Mouse (Mus musculus): Measurements from ENCODE around the gene Abhd12b. TPM values are rescaled to one million over a fixed set of nuclear protein-coding genes. Genes with fewer than 3 reads are reported as not detected.
A peak's percentile ranks its signal among the peaks of the same experiment; 100 is the strongest.

The Abhd12b gene
- polyA plus RNA-seq, 1 experiment from 2014 or later = not detected

GRCm38 (mm10) chr12:70216229-70216800, 62.4 kb downstream of the Abhd12b start:
- H3K4me1 ChIP-seq = no peaks in the 10 kb centered on the region
- no peaks in the 10 kb centered on the region for H3K9me3 ChIP-seq
- no peak overlapping the region for H3K4me2 ChIP-seq
- no peak for ATAC-seq (ENCODE audit: insufficient read depth, low FRiP score, low read depth)
- no peak overlapping the region for H3K27ac ChIP-seq
- no peaks in the 10 kb centered on the region for H3K27me3 ChIP-seq (replicated peaks)
- 53% methylated on average over 16 of the region's 16 CpGs for whole genome bisulfite sequencing
- H3K4me3 ChIP-seq (replicated peaks) = no peak overlapping the region
- no peak overlapping the region for H3K9ac ChIP-seq
- H3K36me3 ChIP-seq = peaks cover 9% of the 10 kb centered on the region; the same call in 1 of the 2 replicates

- H3K27ac ChIP-seq = no peak overlapping the region
- H3K9me3 ChIP-seq = no peaks in the 10 kb centered on the region
- H3K4me3 ChIP-seq (replicated peaks) = no peak overlapping the region
- no peaks in the 10 kb centered on the region for H3K27me3 ChIP-seq (replicated peaks)
- H3K36me3 ChIP-seq = peaks cover 9% of the 10 kb centered on the region; the same call in 1 of the 2 replicates
- H3K4me1 ChIP-seq = peaks cover 3% of the 10 kb centered on the region; the same call in 1 of the 2 replicates
- no peak overlapping the region for H3K9ac ChIP-seq
- no peak for ATAC-seq (ENCODE audit: insufficient read depth, low FRiP score, low read depth)
- 67% methylated on average over 8 of the region's 8 CpGs for WGBS
- H3K4me2 ChIP-seq = no peak overlapping the region
Observed at GRCm38 (mm10) chr12:70218795-70219540, 65.0 kb downstream of the Abhd12b start.

DNA sequence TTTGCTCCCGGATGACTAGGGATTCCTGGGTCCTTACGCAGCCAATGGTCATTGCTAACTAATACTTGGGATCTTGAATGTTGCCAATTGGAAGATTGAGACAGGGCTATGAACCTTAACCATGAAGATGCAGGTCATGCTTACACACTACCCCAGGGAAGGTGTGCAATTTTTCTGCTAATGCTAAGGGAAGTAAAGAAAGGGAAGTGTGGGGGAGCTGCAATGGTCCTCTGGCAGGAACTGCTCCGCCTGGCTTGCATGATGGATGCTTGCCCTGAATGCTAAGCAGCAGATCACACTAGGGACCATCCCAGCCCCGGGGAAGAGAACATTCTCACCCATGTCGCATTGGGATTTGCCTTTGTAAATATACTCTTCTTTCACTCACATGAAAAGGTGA, 67.5 kb downstream of the Abhd12b start:
- no peak overlapping the region for H3K4me2 ChIP-seq
- H3K27ac ChIP-seq = no peak overlapping the region
- H3K4me3 ChIP-seq (replicated peaks) = no peak overlapping the region

GRCm38 (mm10) chr12:70223331-70223730, 69.4 kb downstream of the Abhd12b start:
- Histone ChIP-seq H3K27me3 (replicated peaks) (no peaks in the 10 kb centered on the region), H3K4me1 (peaks cover 14% of the 10 kb centered on the region), H3K4me2 (no peak overlapping the region), H3K36me3 (no peaks in the 10 kb centered on the region), H3K9ac (no peak overlapping the region), H3K4me3 (replicated peaks) (no peak overlapping the region), H3K27ac (no peak overlapping the region), H3K9me3 (no peaks in the 10 kb centered on the region)
- 49% methylated on average over 4 of the region's 4 CpGs for WGBS
- no peak for ATAC-seq (ENCODE audit: insufficient read depth, low FRiP score, low read depth)

More for the DNA sequence above, 67.5 kb downstream of the Abhd12b start:
- 69% methylated on average over 5 of the region's 5 CpGs for WGBS
- ATAC-seq (ENCODE audit: insufficient read depth, low FRiP score, low read depth) = no peak
- no peaks in the 10 kb centered on the region for H3K9me3 ChIP-seq
- 0 out of 2 replicates have a peak, but pooled peaks cover 1% of the 10 kb centered on the region for H3K36me3 ChIP-seq
- peaks cover 5% of the 10 kb centered on the region for H3K4me1 ChIP-seq
- no peaks in the 10 kb centered on the region for H3K27me3 ChIP-seq (replicated peaks)
- no peak overlapping the region for H3K9ac ChIP-seq

GRCm38 (mm10) chr12:70226655-70227054, 72.7 kb downstream of the Abhd12b start:
- Histone ChIP-seq H3K4me2 (peak overlapping the region; percentile 86), H3K9ac (peak overlapping the region; percentile 50; the same call in 1 of the 2 replicates), H3K36me3 (no peaks in the 10 kb centered on the region), H3K9me3 (no peaks in the 10 kb centered on the region), H3K4me3 (replicated peaks) (peak overlapping the region; percentile 59), H3K27me3 (replicated peaks) (no peaks in the 10 kb centered on the region), H3K4me1 (peaks cover 17% of the 10 kb centered on the region), H3K27ac (peak overlapping the region; percentile 69)
- ATAC-seq (ENCODE audit: insufficient read depth, low FRiP score, low read depth) = no peak
- 26% methylated on average over 5 of the region's 5 CpGs for WGBS

GRCm38 (mm10) chr12:70227121-70227932, 73.4 kb downstream of the Abhd12b start:
- peak overlapping the region; percentile 86 for H3K4me2 ChIP-seq
- H3K4me1 ChIP-seq = peaks cover 17% of the 10 kb centered on the region
- peak; percentile 96 for ATAC-seq (ENCODE audit: insufficient read depth, low FRiP score, low read depth)
- peak overlapping the region; percentile 50 for H3K9ac ChIP-seq
- H3K36me3 ChIP-seq = no peaks in the 10 kb centered on the region
- peak overlapping the region; percentile 69 for H3K27ac ChIP-seq
- H3K4me3 ChIP-seq (replicated peaks) = peak overlapping the region; percentile 59
- H3K9me3 ChIP-seq = no peaks in the 10 kb centered on the region
- no peaks in the 10 kb centered on the region for H3K27me3 ChIP-seq (replicated peaks)
- WGBS = under 1% methylated on average over 52 of the region's 52 CpGs

DNA sequence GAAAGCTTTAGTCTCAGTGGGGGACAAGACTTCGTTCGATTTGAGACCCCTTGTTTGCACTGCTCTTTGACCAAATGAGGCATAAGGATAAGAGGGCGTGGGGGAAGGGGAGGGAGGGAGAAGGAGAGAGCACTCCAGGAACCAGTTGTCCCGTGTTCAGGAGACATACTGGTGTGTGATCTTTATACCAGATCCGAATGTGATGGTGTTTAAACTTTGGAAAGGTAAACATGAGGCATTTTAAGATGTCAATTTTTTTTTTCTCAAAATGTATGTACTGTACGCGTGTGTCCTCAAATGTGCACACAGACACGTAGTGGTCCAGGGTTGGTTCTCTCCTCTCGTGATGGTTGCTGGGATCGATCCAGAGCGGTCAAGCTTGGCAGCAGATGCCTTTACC, 74.2 kb downstream of the Abhd12b start:
- H3K9ac ChIP-seq = no peak overlapping the region
- ATAC-seq (ENCODE audit: insufficient read depth, low FRiP score, low read depth) = no peak
- H3K27ac ChIP-seq = peak overlapping the region; percentile 52; the same call in 1 of the 2 replicates
- 68% methylated on average over 11 of the region's 11 CpGs for WGBS
- H3K4me2 ChIP-seq = peak overlapping the region; percentile 86
- H3K9me3 ChIP-seq = no peaks in the 10 kb centered on the region
- H3K4me1 ChIP-seq = peaks cover 17% of the 10 kb centered on the region
- no peaks in the 10 kb centered on the region for H3K36me3 ChIP-seq
- H3K4me3 ChIP-seq (replicated peaks) = peak overlapping the region; percentile 59
- no peaks in the 10 kb centered on the region for H3K27me3 ChIP-seq (replicated peaks)

DNA sequence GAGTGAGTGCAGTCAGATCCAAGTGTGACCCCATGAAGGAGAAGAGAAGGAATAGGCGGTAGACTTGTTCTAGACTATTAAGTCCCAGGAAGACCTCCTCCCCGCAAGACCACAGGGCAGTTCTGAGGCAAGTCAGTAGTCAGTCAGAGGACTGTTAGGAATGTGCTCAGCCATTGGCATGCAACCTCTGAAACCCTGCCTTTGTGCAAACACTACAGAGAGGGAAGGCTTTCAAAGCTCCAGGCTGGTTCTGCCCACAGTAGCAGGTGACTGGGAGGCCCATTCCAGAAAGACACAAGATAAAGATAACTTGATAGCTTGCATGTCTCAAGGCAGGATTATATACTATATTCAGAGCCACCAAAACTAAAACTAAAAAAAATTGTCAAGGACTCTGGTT, 77.4 kb downstream of the Abhd12b start, which contains the start of gene Pygl:
Pygl (minus strand) TSS at position 195 of the 400 bp plus-strand sequence.
- H3K9ac ChIP-seq = no peak within 1 kb of the TSS
- H3K27me3 ChIP-seq (replicated peaks) = no peaks in the 10 kb centered on the region
- no peak within 1 kb of the TSS for H3K4me2 ChIP-seq
- no peaks in the 10 kb centered on the region for H3K36me3 ChIP-seq
- no peak within 1 kb of the TSS for H3K4me3 ChIP-seq (replicated peaks)
- 61% methylated on average over 2 of the region's 2 CpGs for WGBS
- H3K4me1 ChIP-seq = peaks cover 13% of the 10 kb centered on the region; the same call in 1 of the 2 replicates
- no peak for ATAC-seq (ENCODE audit: insufficient read depth, low FRiP score, low read depth)
- no peaks in the 10 kb centered on the region for H3K9me3 ChIP-seq
- no peak within 1 kb of the TSS for H3K27ac ChIP-seq

DNA sequence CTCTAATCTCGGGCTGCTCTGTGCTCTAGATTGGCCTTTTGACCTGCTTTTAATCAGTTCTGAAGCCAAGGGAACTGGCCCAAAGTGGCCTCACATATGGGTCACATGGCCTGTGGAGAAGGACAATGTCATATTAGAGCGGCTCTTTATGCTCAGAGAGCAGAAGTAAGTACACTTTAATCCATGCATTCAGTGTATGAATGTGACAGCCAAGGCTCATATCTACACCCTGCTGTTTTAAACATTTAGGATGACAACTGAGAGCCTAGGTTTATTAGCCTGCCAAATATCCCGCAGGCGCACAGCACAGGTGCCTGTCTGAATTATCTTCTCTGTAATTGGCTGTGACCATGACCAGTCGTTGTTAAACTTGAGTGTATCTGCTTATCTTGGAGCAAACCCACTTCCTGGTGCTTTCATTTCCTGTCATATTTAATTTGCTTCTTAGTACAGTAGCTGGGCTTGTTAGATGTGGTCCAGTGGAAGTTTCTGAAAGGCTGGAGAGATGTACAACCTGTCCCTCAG, 78.1 kb downstream of the Abhd12b start:
- no peak for ATAC-seq (ENCODE audit: insufficient read depth, low FRiP score, low read depth)
- Histone ChIP-seq H3K27ac (no peak overlapping the region), H3K9me3 (no peaks in the 10 kb centered on the region), H3K4me2 (no peak overlapping the region), H3K4me1 (peaks cover 5% of the 10 kb centered on the region; the same call in 1 of the 2 replicates), H3K4me3 (replicated peaks) (no peak overlapping the region), H3K27me3 (replicated peaks) (no peaks in the 10 kb centered on the region), H3K36me3 (no peaks in the 10 kb centered on the region), H3K9ac (no peak overlapping the region)
- WGBS = 47% methylated on average over 5 of the region's 5 CpGs
